Mouse (Mus musculus) bone marrow macrophage, adult 2 months (primary cell): ENCODE measurements around the gene Atrip.

Source experiments
- CTCF ChIP-seq: IDR thresholded peaks from 2 replicates; pipeline ENCODE4 v1.5.1; 2012; ENCODE audit warnings: low read depth, mild to moderate bottlenecking, low read length, moderate library complexity
- POLR2A ChIP-seq: IDR thresholded peaks from 2 replicates; pipeline ENCODE4 v1.6.1; 2012; ENCODE audit warnings: mild to moderate bottlenecking, low read depth, low read length, borderline replicate concordance

- TF ChIP-seq CTCF = no peak
- TF ChIP-seq POLR2A = no peak
These were observed 35.0 kb downstream of the Atrip start for GRCm38 (mm10) chr9:109038901-109039364.
